Mouse (Mus musculus) midbrain, embryonic 15.5 days (tissue): Measurements from ENCODE around the gene Rnf5. TPM values are rescaled to one million over a fixed set of nuclear protein-coding genes. Genes with fewer than 3 reads are reported as not detected.

ENCODE experiments used
- ATAC-seq: fragments of 200-750 bp; cut with Nextera tagmentation; replicated peaks from 2 replicates; pipeline ENCODE4 v1.8.0; 2017; ENCODE audit warnings: moderate TSS enrichment
- H3K27ac ChIP-seq: fragments of 300-500 bp; sonication (generic); 2 replicates; pipeline ENCODE4 v1.5.1; 2015; ENCODE audit warnings: mild to moderate bottlenecking, inconsistent platforms
- H3K27me3 ChIP-seq: fragments of 300-500 bp; sonication (generic); replicated peaks from 2 replicates; pipeline ENCODE4 v1.6.1; 2015; ENCODE audit warnings: inconsistent platforms
- H3K36me3 ChIP-seq: fragments of 300-500 bp; sonication (generic); replicated peaks from 2 replicates; pipeline ENCODE4 v1.6.1; 2015; ENCODE audit warnings: inconsistent platforms
- H3K4me1 ChIP-seq: fragments of 300-500 bp; sonication (generic); 2 replicates; pipeline ENCODE4 v1.6.1; 2015; ENCODE audit warnings: inconsistent platforms
- H3K4me2 ChIP-seq: fragments of 300-500 bp; sonication (generic); 2 replicates; pipeline ENCODE4 v1.6.1; 2015; ENCODE audit warnings: inconsistent platforms, mild to moderate bottlenecking, moderate library complexity
- H3K4me3 ChIP-seq: fragments of 300-500 bp; sonication (generic); 2 replicates; pipeline ENCODE4 v1.5.1; 2015; ENCODE audit warnings: mild to moderate bottlenecking, inconsistent platforms
- H3K9ac ChIP-seq: fragments of 300-500 bp; sonication (generic); 2 replicates; pipeline ENCODE4 v1.6.1; 2015; ENCODE audit warnings: mild to moderate bottlenecking, inconsistent platforms
- H3K9me3 ChIP-seq: fragments of 300-500 bp; sonication (generic); 2 replicates; pipeline ENCODE4 v1.6.1; 2016; ENCODE audit warnings: inconsistent platforms
- WGBS: fragments of 180-500 bp; shearing (Covaris S2); methylation state at CpG from one replicate; pipeline ENCODE4 v1.1.7; 2015; ENCODE audit warnings: mixed read lengths; 5-methylcytosine and 5-hydroxymethylcytosine counted together
- polyA plus RNA-seq: library from polyadenylated mRNA; unstranded; fragments of >200 nt; fragmentation: Nextera tagmentation; extraction: Ambion mirVana; gene quantifications from 2 replicates; pipeline ENCODE4 v1.2.1, GENCODE M21; 2015

Gene Rnf5
- polyA plus RNA-seq, 1 experiment from 2014 or later: 306 TPM

GRCm38 (mm10) chr17:34555483-34555882 is 48.0 kb downstream of the Rnf5 start:
- no peak overlapping the region for H3K9ac ChIP-seq
- H3K4me1 ChIP-seq: no peaks in the 10 kb centered on the region
- H3K36me3 ChIP-seq: no peaks in the 10 kb centered on the region
- no peak for ATAC-seq
- H3K9me3 ChIP-seq: no peaks in the 10 kb centered on the region
- no peak overlapping the region for H3K4me2 ChIP-seq
- H3K27ac ChIP-seq: no peak overlapping the region
- whole genome bisulfite sequencing: 24% methylated on average over 5 of the region's 5 CpGs
- H3K4me3 ChIP-seq: no peak overlapping the region
- H3K27me3 ChIP-seq: no peaks in the 10 kb centered on the region

Other genes starting within 250 kb of the Rnf5 start
- gene Btnl2, start 248.9 kb downstream of the Rnf5 start, polyA plus RNA-seq: not detected in 2 replicates
- gene Btnl1, start 226.6 kb downstream of the Rnf5 start, polyA plus RNA-seq: not detected in 2 replicates
- 5.8 and 7.1 TPM in 2 replicates for gene BC051142, start 204.9 kb downstream of the Rnf5 start, polyA plus RNA-seq
- not detected in 2 replicates for gene Btnl4, start 126.4 kb downstream of the Rnf5 start, polyA plus RNA-seq
- gene Btnl6, start 86.3 kb downstream of the Rnf5 start, polyA plus RNA-seq: not detected in 2 replicates
- gene Notch4, start 39.4 kb downstream of the Rnf5 start, polyA plus RNA-seq: 7.2 and 11.8 TPM in 2 replicates
- 3.8 and 5.1 TPM in 2 replicates for gene Gpsm3, start 13.9 kb downstream of the Rnf5 start, polyA plus RNA-seq
- 10.2 and 10.7 TPM in 2 replicates for gene Pbx2, start 12.4 kb downstream of the Rnf5 start, polyA plus RNA-seq
- 1.7 and 1.8 TPM in 2 replicates for gene Ager, start 5.8 kb downstream of the Rnf5 start, polyA plus RNA-seq
- gene Agpat1, start 572 bp upstream of the Rnf5 start, polyA plus RNA-seq: 128 and 130 TPM in 2 replicates
- gene Egfl8, start 12.3 kb upstream of the Rnf5 start, polyA plus RNA-seq: 9.2 and 10.3 TPM in 2 replicates
- gene Ppt2, start 24.8 kb upstream of the Rnf5 start, polyA plus RNA-seq: 20.0 and 20.9 TPM in 2 replicates
- 10.7 and 10.8 TPM in 2 replicates for gene Prrt1, start 25.8 kb upstream of the Rnf5 start, polyA plus RNA-seq
- gene Fkbpl, start 41.1 kb upstream of the Rnf5 start, polyA plus RNA-seq: 14.6 and 16.0 TPM in 2 replicates
- gene Atf6b, start 43.5 kb upstream of the Rnf5 start, polyA plus RNA-seq: 123 and 125 TPM in 2 replicates
- gene Tnxb, start 66.8 kb upstream of the Rnf5 start, polyA plus RNA-seq: 0.18 and 0.24 TPM in 2 replicates
- 0.22 TPM in 2 replicates for gene C4b, start 140.2 kb upstream of the Rnf5 start, polyA plus RNA-seq
- gene Cyp21a1, start 200.9 kb upstream of the Rnf5 start, polyA plus RNA-seq: not detected in 2 replicates
- gene Stk19, start 233.3 kb upstream of the Rnf5 start, polyA plus RNA-seq: 41.2 and 50.4 TPM in 2 replicates
- gene Dxo, start 233.3 kb upstream of the Rnf5 start, polyA plus RNA-seq: 75.0 and 79.1 TPM in 2 replicates
- 67.4 and 73.8 TPM in 2 replicates for gene Skiv2l, start 246.5 kb upstream of the Rnf5 start, polyA plus RNA-seq
- 76.3 and 82.3 TPM in 2 replicates for gene Nelfe, start 246.7 kb upstream of the Rnf5 start, polyA plus RNA-seq